9 mouse cellular contexts compared by ENCODE assay signal in the genomic region with DNA sequence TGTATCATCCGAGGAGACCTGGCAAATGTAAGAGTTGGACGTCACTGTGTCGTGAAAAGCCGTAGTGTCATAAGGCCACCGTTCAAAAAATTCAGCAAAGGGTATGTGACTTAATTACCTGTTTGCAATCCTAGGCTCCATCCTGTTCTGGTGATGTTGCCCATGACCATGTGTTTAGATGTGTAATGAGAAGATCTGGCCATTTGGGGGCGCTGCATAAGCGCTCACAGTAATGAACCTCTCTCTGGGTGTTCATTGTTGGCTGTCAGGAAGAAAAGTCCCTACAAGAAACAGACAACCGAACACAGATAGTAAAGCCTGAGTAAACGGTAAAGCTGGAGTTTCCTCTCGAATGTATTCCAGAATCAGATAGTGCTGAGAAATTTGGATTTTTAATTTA. TPM values are rescaled to one million over a fixed set of nuclear protein-coding genes. Genes with fewer than 3 reads are reported as not detected.
A peak's percentile ranks its signal among the peaks of the same experiment; 100 is the strongest.
DNase-seq lines count a peak whose midpoint lies in the region; ATAC-seq and TF ChIP-seq lines count a peak whose summit lies in the region.
"Had no signal": no experiment of that assay in that cellular context is flagged by ENCODE, and none has a peak within 500 bp of the region (broad histone marks: within the 10 kb centered on the region; RNA-seq: fewer than 3 reads in every experiment).

No protein-coding gene starts in this region.

- no peaks in the 10 kb centered on the region for H3K4me1 ChIP-seq in intestine, postnatal 0 days (replicated peaks; ENCODE audit: control insufficient read depth, insufficient read depth, low read length)
- H3K4me1 ChIP-seq in intestine, embryonic 15.5 days (replicated peaks): no peaks in the 10 kb centered on the region
- H3K4me1 ChIP-seq in embryonic facial prominence, embryonic 11.5 days (ENCODE audit: control insufficient read depth, insufficient read depth, low read length): no peaks in the 10 kb centered on the region

- H3K4me2 ChIP-seq in intestine, postnatal 0 days (replicated peaks; ENCODE audit: low read depth): no peak overlapping the region
- H3K4me2 ChIP-seq in intestine, embryonic 15.5 days (replicated peaks): no peak overlapping the region
- no peak overlapping the region for H3K4me2 ChIP-seq in embryonic facial prominence, embryonic 11.5 days (ENCODE audit: low read depth, low read length)

- peak; percentile 70 for TF ChIP-seq CTCF in intestine, postnatal 0 days (IDR thresholded peaks at IDR 0.05; ENCODE audit: low read depth)

- no peak for ATAC-seq in intestine, postnatal 0 days
- no peak for ATAC-seq in intestine, embryonic 15.5 days
- no peak for ATAC-seq in embryonic facial prominence, embryonic 11.5 days (replicated peaks; ENCODE audit: insufficient number of reproducible peaks, low FRiP score, low TSS enrichment, low read depth)

- H3K4me3 ChIP-seq in intestine, postnatal 0 days (ENCODE audit: low read depth, low read length): no peak overlapping the region
- no peak overlapping the region for H3K4me3 ChIP-seq in intestine, embryonic 15.5 days (replicated peaks)
- H3K4me3 ChIP-seq in embryonic facial prominence, embryonic 11.5 days (ENCODE audit: low read depth, low read length): no peak overlapping the region

- DNase-seq in thymus, postnatal 0 days (ENCODE audit: low spot score): peak; percentile 25
- DNase-seq in thymus, postnatal 36 days: no peak
- peak; percentile 13 for DNase-seq in embryonic facial prominence, embryonic 11.5 days (ENCODE audit: low spot score)
- DNase-seq in urinary bladder, postnatal 4 days (ENCODE audit: low spot score in 2 of 2): no peak
- no peak for DNase-seq in gastrocnemius, postnatal 10 days
- no peak for DNase-seq in urinary bladder, adult 18-20 months (ENCODE audit: low spot score in 2 of 2)
- DNase-seq: gastrocnemius, postnatal 14 days had no signal

- no peak overlapping the region for H3K27ac ChIP-seq in intestine, postnatal 0 days (ENCODE audit: low read depth, low read length)
- no peak overlapping the region for H3K27ac ChIP-seq in intestine, embryonic 15.5 days
- H3K27ac ChIP-seq in embryonic facial prominence, embryonic 11.5 days (replicated peaks; ENCODE audit: low read depth, low read length): no peak overlapping the region

- H3K9me3 ChIP-seq in intestine, postnatal 0 days (ENCODE audit: control insufficient read depth): no peaks in the 10 kb centered on the region
- no peaks in the 10 kb centered on the region for H3K9me3 ChIP-seq in intestine, embryonic 15.5 days
- no peaks in the 10 kb centered on the region for H3K9me3 ChIP-seq in embryonic facial prominence, embryonic 11.5 days (replicated peaks; ENCODE audit: control insufficient read depth, low read length)

- no peak overlapping the region for H3K9ac ChIP-seq in intestine, postnatal 0 days (ENCODE audit: low read depth, low read length)
- H3K9ac ChIP-seq in intestine, embryonic 15.5 days: no peak overlapping the region
- no peak overlapping the region for H3K9ac ChIP-seq in embryonic facial prominence, embryonic 11.5 days (replicated peaks; ENCODE audit: low read length)

- 66% methylated on average over 10 of the region's 10 CpGs for WGBS in intestine, postnatal 0 days
- WGBS in intestine, embryonic 15.5 days: 73% methylated on average over 10 of the region's 10 CpGs
- WGBS in embryonic facial prominence, embryonic 11.5 days: 75% methylated on average over 10 of the region's 10 CpGs

- no peaks in the 10 kb centered on the region for H3K27me3 ChIP-seq in intestine, postnatal 0 days (replicated peaks; ENCODE audit: control insufficient read depth, insufficient read depth, low read length)
- no peaks in the 10 kb centered on the region for H3K27me3 ChIP-seq in intestine, embryonic 15.5 days (replicated peaks)
- H3K27me3 ChIP-seq in embryonic facial prominence, embryonic 11.5 days (ENCODE audit: control insufficient read depth, insufficient read depth, low read length): no peaks in the 10 kb centered on the region

- H3K36me3 ChIP-seq in intestine, postnatal 0 days (ENCODE audit: control insufficient read depth, insufficient read depth): peaks cover 53% of the 10 kb centered on the region
- H3K36me3 ChIP-seq in intestine, embryonic 15.5 days: peaks cover 12% of the 10 kb centered on the region
- H3K36me3 ChIP-seq in embryonic facial prominence, embryonic 11.5 days (replicated peaks; ENCODE audit: control insufficient read depth, insufficient read depth, low read depth, low read length): no peaks in the 10 kb centered on the region; the same call in none of the 2 replicates

RNA-seq across cellular contexts. Expression of a gene that starts 2.2 kb away (rescaled TPM):
- 59.4 and 64.7 TPM in 2 replicates for polyA plus RNA-seq in intestine, postnatal 0 days (2015; fragmentation: Nextera tagmentation; extraction: Ambion mirVana)
- polyA plus RNA-seq in intestine, embryonic 15.5 days (2015; fragmentation: Nextera tagmentation; extraction: Ambion mirVana): 112 and 121 TPM in 2 replicates
- polyA plus RNA-seq in thymus, postnatal 0 days (2015; fragmentation: Nextera tagmentation; extraction: Ambion mirVana): 108 TPM in 2 replicates
- polyA plus RNA-seq in embryonic facial prominence, embryonic 11.5 days (2014; fragmentation: Nextera tagmentation; extraction: Ambion mirVana): 124 and 132 TPM in 2 replicates
- total RNA-seq in gastrocnemius, postnatal 10 days (2021): 10 to 100 TPM; 32.5 to 32.6 TPM

RNA-seq across cellular contexts. Expression of a gene that starts 2.3 kb away (rescaled TPM):
- 3.9 and 4.5 TPM in 2 replicates for polyA plus RNA-seq in intestine, postnatal 0 days (2015; fragmentation: Nextera tagmentation; extraction: Ambion mirVana)
- 12.2 and 14.4 TPM in 2 replicates for polyA plus RNA-seq in intestine, embryonic 15.5 days (2015; fragmentation: Nextera tagmentation; extraction: Ambion mirVana)
- 16.5 and 16.9 TPM in 2 replicates for polyA plus RNA-seq in thymus, postnatal 0 days (2015; fragmentation: Nextera tagmentation; extraction: Ambion mirVana)
- 19.0 and 22.8 TPM in 2 replicates for polyA plus RNA-seq in embryonic facial prominence, embryonic 11.5 days (2014; fragmentation: Nextera tagmentation; extraction: Ambion mirVana)
- total RNA-seq in gastrocnemius, postnatal 10 days (2021): 1 to 10 TPM; 1.4 to 1.6 TPM

RNA-seq across cellular contexts. Expression of a gene that starts 24.2 kb away (rescaled TPM):
- polyA plus RNA-seq in intestine, postnatal 0 days (2015; fragmentation: Nextera tagmentation; extraction: Ambion mirVana): 20.0 and 25.0 TPM in 2 replicates
- polyA plus RNA-seq in intestine, embryonic 15.5 days (2015; fragmentation: Nextera tagmentation; extraction: Ambion mirVana): 113 and 122 TPM in 2 replicates
- polyA plus RNA-seq in thymus, postnatal 0 days (2015; fragmentation: Nextera tagmentation; extraction: Ambion mirVana): 125 and 129 TPM in 2 replicates
- polyA plus RNA-seq in embryonic facial prominence, embryonic 11.5 days (2014; fragmentation: Nextera tagmentation; extraction: Ambion mirVana): 119 and 121 TPM in 2 replicates
- total RNA-seq in gastrocnemius, postnatal 10 days (2021): 1 to 10 TPM; 6.1 to 8.0 TPM

RNA-seq across cellular contexts. Expression of a gene that starts 33.4 kb away (rescaled TPM):
- polyA plus RNA-seq in intestine, postnatal 0 days (2015; fragmentation: Nextera tagmentation; extraction: Ambion mirVana): 956 and 957 TPM in 2 replicates
- 907 and 931 TPM in 2 replicates for polyA plus RNA-seq in intestine, embryonic 15.5 days (2015; fragmentation: Nextera tagmentation; extraction: Ambion mirVana)
- 641 and 688 TPM in 2 replicates for polyA plus RNA-seq in thymus, postnatal 0 days (2015; fragmentation: Nextera tagmentation; extraction: Ambion mirVana)
- polyA plus RNA-seq in embryonic facial prominence, embryonic 11.5 days (2014; fragmentation: Nextera tagmentation; extraction: Ambion mirVana): 675 and 730 TPM in 2 replicates
- 100 to 1,000 TPM; 582 to 686 TPM for total RNA-seq in gastrocnemius, postnatal 10 days (2021)

RNA-seq across cellular contexts. Expression of a gene that starts 50.9 kb away (rescaled TPM):
- 4.0 and 4.8 TPM in 2 replicates for polyA plus RNA-seq in intestine, postnatal 0 days (2015; fragmentation: Nextera tagmentation; extraction: Ambion mirVana)
- 4.8 and 6.2 TPM in 2 replicates for polyA plus RNA-seq in intestine, embryonic 15.5 days (2015; fragmentation: Nextera tagmentation; extraction: Ambion mirVana)
- polyA plus RNA-seq in thymus, postnatal 0 days (2015; fragmentation: Nextera tagmentation; extraction: Ambion mirVana): 0.08 and 0.10 TPM in 2 replicates
- not detected in 2 replicates for polyA plus RNA-seq in embryonic facial prominence, embryonic 11.5 days (2014; fragmentation: Nextera tagmentation; extraction: Ambion mirVana)
- total RNA-seq in gastrocnemius, postnatal 10 days (2021): not detected
- total RNA-seq: gastrocnemius, postnatal 14 days had no signal

Comparison
In these comparisons a context has a peak if more than half of its experiments do, and no peak if none do; other contexts are left out.
1. DNase-seq: peak in thymus, postnatal 0 days (single experiment) and embryonic facial prominence, embryonic 11.5 days (single experiment); none in thymus, postnatal 36 days (0 of 2), urinary bladder, postnatal 4 days (0 of 2), gastrocnemius, postnatal 10 days (single experiment) and urinary bladder, adult 18-20 months (0 of 2).